Mouse (Mus musculus): Measurements from ENCODE around the gene Gm20388. TPM values are rescaled to one million over a fixed set of nuclear protein-coding genes. Genes with fewer than 3 reads are reported as not detected.

Gene Gm20388
- polyA plus RNA-seq, 1 experiment, result 49.7 TPM

- no peaks in the 10 kb centered on the region for H3K27me3 ChIP-seq (replicated peaks; ENCODE audit: control insufficient read depth, insufficient read depth, low read length)
- WGBS, result 94% methylated on average over 15 of the region's 15 CpGs
- no peak overlapping the region for H3K27ac ChIP-seq (ENCODE audit: insufficient read depth, low read depth, low read length)
- H3K36me3 ChIP-seq (ENCODE audit: control insufficient read depth, insufficient read depth, low read length), result no peaks in the 10 kb centered on the region
- no peak for DNase-seq
- H3K4me1 ChIP-seq (ENCODE audit: control insufficient read depth, insufficient read depth, low read length), result peaks cover 13% of the 10 kb centered on the region
- TF ChIP-seq POLR2A (IDR thresholded peaks at IDR 0.05; ENCODE audit: low read depth, low read length), result no peak
- TF ChIP-seq CTCF (conservative IDR thresholded peaks at IDR 0.05; ENCODE audit: insufficient read depth, insufficient read length, low read depth, low read length), result no peak
- H3K4me3 ChIP-seq (ENCODE audit: insufficient read depth, low read depth, low read length), result no peak overlapping the region
Measured at GRCm38 (mm10) chr8:120741815-120742530, 831.3 kb downstream of the Gm20388 start.

GRCm38 (mm10) chr8:120743149-120743897, 832.7 kb downstream of the Gm20388 start:
- H3K4me1 ChIP-seq (ENCODE audit: control insufficient read depth, insufficient read depth, low read length), result peaks cover 20% of the 10 kb centered on the region
- 46% methylated on average over 12 of the region's 12 CpGs for WGBS
- peak; percentile 65 for DNase-seq
- TF ChIP-seq CTCF (conservative IDR thresholded peaks at IDR 0.05; ENCODE audit: insufficient read depth, insufficient read length, low read depth, low read length) (no peak), POLR2A (IDR thresholded peaks at IDR 0.05; ENCODE audit: low read depth, low read length) (no peak)
- no peak overlapping the region for H3K4me3 ChIP-seq (ENCODE audit: insufficient read depth, low read depth, low read length)
- H3K27ac ChIP-seq (ENCODE audit: insufficient read depth, low read depth, low read length), result peak overlapping the region; percentile 41; the same call in 1 of the 2 replicates
- no peaks in the 10 kb centered on the region for H3K27me3 ChIP-seq (replicated peaks; ENCODE audit: control insufficient read depth, insufficient read depth, low read length)
- H3K36me3 ChIP-seq (ENCODE audit: control insufficient read depth, insufficient read depth, low read length), result no peaks in the 10 kb centered on the region

GRCm38 (mm10) chr8:120743898-120744290, 833.3 kb downstream of the Gm20388 start:
- DNase-seq, result peak; percentile 56
- WGBS, result 50% methylated on average over 4 of the region's 4 CpGs
- Histone ChIP-seq H3K36me3 (ENCODE audit: control insufficient read depth, insufficient read depth, low read length) (no peaks in the 10 kb centered on the region), H3K4me1 (ENCODE audit: control insufficient read depth, insufficient read depth, low read length) (peaks cover 20% of the 10 kb centered on the region), H3K27me3 (replicated peaks; ENCODE audit: control insufficient read depth, insufficient read depth, low read length) (no peaks in the 10 kb centered on the region), H3K27ac (ENCODE audit: insufficient read depth, low read depth, low read length) (peak overlapping the region; percentile 41), H3K4me3 (ENCODE audit: insufficient read depth, low read depth, low read length) (no peak overlapping the region)
- TF ChIP-seq CTCF (conservative IDR thresholded peaks at IDR 0.05; ENCODE audit: insufficient read depth, insufficient read length, low read depth, low read length), result no peak
- TF ChIP-seq POLR2A (IDR thresholded peaks at IDR 0.05; ENCODE audit: low read depth, low read length), result no peak

- no peak for DNase-seq
- Histone ChIP-seq H3K4me1 (ENCODE audit: control insufficient read depth, insufficient read depth, low read length) (peaks cover 15% of the 10 kb centered on the region), H3K27ac (ENCODE audit: insufficient read depth, low read depth, low read length) (peak overlapping the region; percentile 41)
Measured at GRCm38 (mm10) chr8:120744448-120744847, 833.8 kb downstream of the Gm20388 start.

GRCm38 (mm10) chr8:120745226-120745625, 834.6 kb downstream of the Gm20388 start:
- WGBS, result 59% methylated on average over 7 of the region's 7 CpGs
- TF ChIP-seq CTCF (conservative IDR thresholded peaks at IDR 0.05; ENCODE audit: insufficient read depth, insufficient read length, low read depth, low read length) (no peak), POLR2A (IDR thresholded peaks at IDR 0.05; ENCODE audit: low read depth, low read length) (no peak)
- no peaks in the 10 kb centered on the region for H3K36me3 ChIP-seq (ENCODE audit: control insufficient read depth, insufficient read depth, low read length)
- peaks cover 19% of the 10 kb centered on the region for H3K4me1 ChIP-seq (ENCODE audit: control insufficient read depth, insufficient read depth, low read length)
- no peak overlapping the region for H3K27ac ChIP-seq (ENCODE audit: insufficient read depth, low read depth, low read length)
- H3K4me3 ChIP-seq (ENCODE audit: insufficient read depth, low read depth, low read length), result no peak overlapping the region
- peak; percentile 24 for DNase-seq
- no peaks in the 10 kb centered on the region for H3K27me3 ChIP-seq (replicated peaks; ENCODE audit: control insufficient read depth, insufficient read depth, low read length)

More at GRCm38 (mm10) chr8:120744448-120744847, 833.8 kb downstream of the Gm20388 start:
- Histone ChIP-seq H3K4me3 (ENCODE audit: insufficient read depth, low read depth, low read length) (no peak overlapping the region), H3K27me3 (replicated peaks; ENCODE audit: control insufficient read depth, insufficient read depth, low read length) (no peaks in the 10 kb centered on the region), H3K36me3 (ENCODE audit: control insufficient read depth, insufficient read depth, low read length) (no peaks in the 10 kb centered on the region)
- WGBS, result 65% methylated on average over 5 of the region's 5 CpGs
- TF ChIP-seq POLR2A (IDR thresholded peaks at IDR 0.05; ENCODE audit: low read depth, low read length), result no peak
- TF ChIP-seq CTCF (conservative IDR thresholded peaks at IDR 0.05; ENCODE audit: insufficient read depth, insufficient read length, low read depth, low read length), result no peak

- H3K36me3 ChIP-seq (ENCODE audit: control insufficient read depth, insufficient read depth, low read length), result no peaks in the 10 kb centered on the region
- TF ChIP-seq CTCF (conservative IDR thresholded peaks at IDR 0.05; ENCODE audit: insufficient read depth, insufficient read length, low read depth, low read length) (no peak), POLR2A (IDR thresholded peaks at IDR 0.05; ENCODE audit: low read depth, low read length) (no peak)
- no peak for DNase-seq
- peaks cover 26% of the 10 kb centered on the region for H3K4me1 ChIP-seq (ENCODE audit: control insufficient read depth, insufficient read depth, low read length)
- no peaks in the 10 kb centered on the region for H3K27me3 ChIP-seq (replicated peaks; ENCODE audit: control insufficient read depth, insufficient read depth, low read length)
- H3K27ac ChIP-seq (ENCODE audit: insufficient read depth, low read depth, low read length), result no peak overlapping the region
- WGBS, result 89% methylated on average over 18 of the region's 18 CpGs
- no peak overlapping the region for H3K4me3 ChIP-seq (ENCODE audit: insufficient read depth, low read depth, low read length)
Measured at GRCm38 (mm10) chr8:120746007-120746701, 835.5 kb downstream of the Gm20388 start.

Measured in kidney, adult 2 months (tissue).